Mouse (Mus musculus): ENCODE results near the gene Olfr448. TPM values are rescaled to one million over a fixed set of nuclear protein-coding genes. Genes with fewer than 3 reads are reported as not detected.

The Olfr448 gene
- polyA plus RNA-seq (2015; fragmentation: Nextera tagmentation; extraction: Ambion mirVana): not detected in 2 replicates

DNA sequence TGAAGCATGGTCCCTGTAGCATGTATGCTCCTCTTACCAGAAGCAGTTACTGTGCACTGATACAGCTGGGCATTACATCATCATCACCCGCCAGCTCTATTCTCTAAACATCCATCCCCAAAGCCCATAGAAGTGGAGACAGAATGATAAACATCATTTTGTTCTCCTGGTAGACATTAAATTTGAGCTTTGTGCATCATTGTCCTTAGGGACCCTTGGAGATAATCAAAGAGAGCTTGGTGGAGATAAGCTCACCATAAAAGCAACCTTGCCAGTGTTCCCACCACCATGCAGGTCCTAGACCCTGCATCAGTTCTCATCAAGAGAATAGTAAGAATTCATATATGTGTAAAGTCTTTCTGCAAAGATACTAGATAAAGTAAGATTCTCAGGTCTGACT is at the start of gene Olfr448:
Gene Olfr448, plus strand, starts transcription at position 301 of the 400 bp plus-strand sequence.
- no peak for DNase-seq (ENCODE audit: low spot score)

DNA sequence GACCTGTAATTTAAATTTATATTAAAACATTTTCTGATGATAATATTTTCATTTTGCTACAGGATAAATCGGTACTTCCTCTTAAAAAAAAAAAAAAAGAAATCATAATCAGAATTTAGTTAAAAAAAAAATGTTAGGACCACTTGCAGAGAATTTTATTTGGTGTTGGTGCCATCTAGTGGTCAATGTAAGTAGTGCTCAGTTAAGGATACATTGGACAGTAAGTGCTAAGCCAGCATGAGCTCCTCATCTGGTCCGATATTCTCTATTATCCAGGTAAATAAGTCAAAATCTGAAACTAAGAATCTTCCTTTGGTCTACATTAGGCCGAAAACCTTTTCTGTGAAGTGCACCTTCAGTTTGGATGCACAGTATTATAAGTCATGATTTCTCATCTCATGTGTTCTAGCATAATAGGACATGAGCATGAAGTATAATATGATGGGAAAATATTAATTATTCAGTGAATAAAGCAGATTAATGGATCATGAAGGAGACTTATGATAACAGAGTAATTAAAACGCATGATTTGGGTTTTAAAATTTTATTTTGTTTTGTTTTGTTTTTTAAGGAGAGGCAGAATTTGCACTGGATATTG is 29.9 kb upstream of the Olfr448 start:
- peak; percentile 42 for DNase-seq (ENCODE audit: low spot score)

DNA sequence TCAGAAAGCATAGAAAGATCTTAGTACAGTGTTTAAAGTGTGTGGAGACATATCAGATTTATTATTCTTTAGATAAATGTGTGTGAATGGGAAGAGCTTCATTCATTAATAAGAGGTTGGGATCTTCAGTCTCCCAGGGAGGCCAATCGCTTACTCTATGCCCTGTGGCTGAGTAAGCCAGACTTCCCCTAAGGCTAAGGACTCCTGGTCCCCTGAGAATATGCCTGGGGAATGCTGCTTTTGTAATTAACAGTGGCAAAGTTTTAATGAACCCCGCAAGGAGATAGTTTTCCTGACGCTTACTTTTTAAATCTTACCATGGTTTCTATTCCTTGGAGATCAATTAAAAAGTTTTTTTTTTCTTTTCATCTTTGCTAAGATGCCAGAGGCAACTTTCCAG is 20.5 kb upstream of the Olfr448 start:
- no peak for DNase-seq (ENCODE audit: low spot score)

DNA sequence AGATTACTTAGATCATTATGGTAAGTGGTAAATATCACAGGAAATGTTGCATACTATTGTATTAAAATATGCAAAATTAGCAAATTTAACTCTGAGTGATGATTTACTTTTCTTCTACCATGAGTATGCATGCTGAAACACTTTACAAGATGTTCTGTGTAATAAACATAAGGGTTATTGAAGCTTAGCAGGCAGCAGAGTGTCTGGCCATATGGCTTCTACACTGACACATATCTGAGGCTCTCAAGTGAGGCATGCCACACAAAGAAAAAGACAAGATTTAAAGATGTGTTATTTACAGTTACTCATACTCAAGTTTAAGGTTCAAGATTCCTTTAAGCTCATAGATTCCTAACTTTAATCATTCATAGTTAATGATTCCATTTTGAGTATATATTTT is 13.9 kb upstream of the Olfr448 start:
- no peak for DNase-seq (ENCODE audit: low spot score)

DNA sequence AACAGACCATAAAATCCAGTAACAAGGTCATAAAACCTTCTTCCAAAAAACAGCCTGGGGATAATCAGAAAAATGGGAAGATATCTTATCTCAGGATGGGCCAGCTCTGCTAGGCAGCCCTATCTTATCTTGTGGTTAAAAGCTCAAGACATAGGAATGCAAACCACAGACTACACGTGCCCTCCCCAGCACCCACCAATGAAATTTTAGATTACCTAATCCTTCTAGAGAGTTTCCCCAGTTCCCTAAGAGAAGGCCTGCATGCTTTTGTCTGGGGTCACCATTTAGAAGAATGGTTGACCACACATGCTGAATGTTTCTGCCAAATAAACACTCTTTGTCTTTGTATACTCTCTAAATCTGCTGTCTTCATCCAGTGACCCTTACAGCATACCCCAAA is 10.1 kb downstream of the Olfr448 start:
- no peak for DNase-seq (ENCODE audit: low spot score)

DNA sequence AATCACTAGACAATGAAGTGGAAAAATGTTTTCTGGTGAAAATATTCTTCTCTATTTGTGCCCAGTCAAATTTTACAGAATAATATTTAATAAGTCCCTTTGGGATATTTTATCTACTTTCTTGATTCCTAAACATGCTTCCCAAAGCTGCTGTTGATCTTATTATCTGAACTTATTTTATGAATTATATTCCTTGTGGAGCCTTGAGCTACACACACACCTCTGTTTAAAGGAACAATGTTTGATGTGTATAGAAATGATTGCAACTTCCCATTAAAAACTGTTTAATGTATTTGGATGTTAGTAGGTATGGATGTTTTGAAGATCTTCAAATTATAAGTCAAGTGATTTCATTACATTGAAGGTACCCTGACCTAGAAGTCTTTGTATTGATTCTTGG is 18.3 kb downstream of the Olfr448 start, which contains the start of gene Olfr447:
Gene Olfr447, plus strand, starts transcription at position 301 of the 400 bp plus-strand sequence.
- no peak for DNase-seq (ENCODE audit: low spot score)

DNA sequence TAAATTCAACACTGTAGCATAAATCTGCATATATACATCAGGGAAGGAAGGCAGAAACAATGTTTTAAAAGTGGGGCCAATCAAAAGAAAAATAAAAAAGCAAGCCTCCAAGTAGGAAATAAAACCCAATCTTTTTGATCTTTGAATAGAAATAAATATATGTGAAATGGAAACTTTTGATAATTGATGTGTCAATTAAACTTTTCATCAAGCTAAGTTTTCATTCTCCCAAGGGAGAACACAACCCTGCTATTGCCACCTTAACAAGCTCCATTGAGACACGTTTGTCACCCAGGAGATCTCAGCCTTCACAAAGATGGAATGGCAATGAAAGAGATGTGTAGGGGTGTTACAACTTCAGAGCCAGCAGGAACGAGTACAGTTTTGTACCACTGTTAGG is 30.8 kb downstream of the Olfr448 start, which contains the start of gene Olfr446:
Gene Olfr446, plus strand, starts transcription at position 301 of the 400 bp plus-strand sequence.
- no peak for DNase-seq (ENCODE audit: low spot score)

Other genes with a start within 250 kb of the Olfr448 start
- gene Tcaf2, start 245.2 kb upstream of the Olfr448 start, polyA plus RNA-seq (2015; fragmentation: Nextera tagmentation; extraction: Ambion mirVana): 5.2 and 5.3 TPM in 2 replicates
- 4.3 and 5.0 TPM in 2 replicates for gene Tcaf1, start 180.4 kb upstream of the Olfr448 start, polyA plus RNA-seq (2015; fragmentation: Nextera tagmentation; extraction: Ambion mirVana)
- not detected in 2 replicates for gene Olfr453, start 151.1 kb upstream of the Olfr448 start, polyA plus RNA-seq (2015; fragmentation: Nextera tagmentation; extraction: Ambion mirVana)
- gene Olfr38, start 134.0 kb upstream of the Olfr448 start, polyA plus RNA-seq (2015; fragmentation: Nextera tagmentation; extraction: Ambion mirVana): not detected in 2 replicates
- gene Olfr452, start 105.3 kb upstream of the Olfr448 start, polyA plus RNA-seq (2015; fragmentation: Nextera tagmentation; extraction: Ambion mirVana): not detected in 2 replicates
- not detected in 2 replicates for gene Olfr450, start 78.5 kb upstream of the Olfr448 start, polyA plus RNA-seq (2015; fragmentation: Nextera tagmentation; extraction: Ambion mirVana)
- gene Olfr449, start 56.1 kb upstream of the Olfr448 start, polyA plus RNA-seq (2015; fragmentation: Nextera tagmentation; extraction: Ambion mirVana): not detected in 2 replicates
- gene Olfr447, start 18.4 kb downstream of the Olfr448 start, polyA plus RNA-seq (2015; fragmentation: Nextera tagmentation; extraction: Ambion mirVana): not detected in 2 replicates
- gene Olfr446, start 30.9 kb downstream of the Olfr448 start, polyA plus RNA-seq (2015; fragmentation: Nextera tagmentation; extraction: Ambion mirVana): not detected in 2 replicates
- gene Olfr444, start 58.6 kb downstream of the Olfr448 start, polyA plus RNA-seq (2015; fragmentation: Nextera tagmentation; extraction: Ambion mirVana): not detected in 2 replicates
- not detected in 2 replicates for gene Olfr441, start 215.9 kb downstream of the Olfr448 start, polyA plus RNA-seq (2015; fragmentation: Nextera tagmentation; extraction: Ambion mirVana)